7 mouse cellular contexts compared by ENCODE assay signal in genomic region chr6:83078324-83078858, GRCm38 (mm10). TPM values are rescaled to one million over a fixed set of nuclear protein-coding genes. Genes with fewer than 3 reads are reported as not detected.
DNase-seq lines count a peak whose midpoint lies in the region; ATAC-seq and TF ChIP-seq lines count a peak whose summit lies in the region.

No protein-coding gene starts in this region.

- peak overlapping the region; percentile 76 for H3K4me3 ChIP-seq in embryonic facial prominence, embryonic 12.5 days
- peak overlapping the region; percentile 56 for H3K4me3 ChIP-seq in kidney, adult 2 months (ENCODE audit: insufficient read depth, low read depth, low read length)
- H3K4me3 ChIP-seq in limb, embryonic 12.5 days (replicated peaks), result peak overlapping the region; percentile 73
- H3K4me3 ChIP-seq in midbrain, embryonic 15.5 days, result peak overlapping the region; percentile 92
- H3K4me3 ChIP-seq in spleen, adult 2 months (ENCODE audit: extremely low read depth, insufficient read depth, insufficient read length), result peak overlapping the region; percentile 91

- peak; percentile 85 for ATAC-seq in embryonic facial prominence, embryonic 12.5 days (ENCODE audit: insufficient number of reproducible peaks, insufficient read depth, low FRiP score, low TSS enrichment)
- peak; percentile 90 for ATAC-seq in limb, embryonic 12.5 days (ENCODE audit: insufficient number of reproducible peaks, insufficient read depth, low FRiP score, low TSS enrichment, low read depth)
- peak; percentile 91 for ATAC-seq in midbrain, embryonic 15.5 days (replicated peaks)

- peaks cover 22% of the 10 kb centered on the region for H3K36me3 ChIP-seq in embryonic facial prominence, embryonic 12.5 days
- no peaks in the 10 kb centered on the region for H3K36me3 ChIP-seq in kidney, adult 2 months (ENCODE audit: control insufficient read depth, insufficient read depth, low read length)
- peaks cover 30% of the 10 kb centered on the region for H3K36me3 ChIP-seq in limb, embryonic 12.5 days
- H3K36me3 ChIP-seq in midbrain, embryonic 15.5 days (replicated peaks), result 0 out of 2 replicates have a peak, but pooled peaks cover 9% of the 10 kb centered on the region
- peaks cover 1% of the 10 kb centered on the region for H3K36me3 ChIP-seq in spleen, adult 2 months (ENCODE audit: control insufficient read depth, insufficient read depth, low read length)

- H3K9ac ChIP-seq in embryonic facial prominence, embryonic 12.5 days, result peak overlapping the region; percentile 75
- peak overlapping the region; percentile 86 for H3K9ac ChIP-seq in limb, embryonic 12.5 days (replicated peaks)
- peak overlapping the region; percentile 88 for H3K9ac ChIP-seq in midbrain, embryonic 15.5 days

- peak; percentile 99 for DNase-seq in adrenal gland, postnatal 25 days
- peak; percentile 99 to 100 for DNase-seq in heart, adult 18-20 months
- peak; percentile 99 for DNase-seq in kidney, adult 2 months
- DNase-seq in spleen, adult 2 months (ENCODE audit: low read depth in 1 of 2, low spot score in 2 of 2), result peak; percentile 96 to 99

- H3K4me1 ChIP-seq in embryonic facial prominence, embryonic 12.5 days, result peaks cover 18% of the 10 kb centered on the region
- H3K4me1 ChIP-seq in kidney, adult 2 months (ENCODE audit: control insufficient read depth, insufficient read depth, low read length), result no peaks in the 10 kb centered on the region
- H3K4me1 ChIP-seq in limb, embryonic 12.5 days (replicated peaks), result peaks cover 26% of the 10 kb centered on the region
- H3K4me1 ChIP-seq in midbrain, embryonic 15.5 days, result peaks cover 26% of the 10 kb centered on the region
- H3K4me1 ChIP-seq in spleen, adult 2 months (ENCODE audit: control insufficient read depth, insufficient read depth, insufficient read length), result peaks cover 3% of the 10 kb centered on the region; the same call in 1 of the 2 replicates

- peak overlapping the region; percentile 90 for H3K27ac ChIP-seq in embryonic facial prominence, embryonic 12.5 days
- H3K27ac ChIP-seq in kidney, adult 2 months (ENCODE audit: insufficient read depth, low read depth, low read length), result peak overlapping the region; percentile 92
- peak overlapping the region; percentile 85 for H3K27ac ChIP-seq in limb, embryonic 12.5 days
- H3K27ac ChIP-seq in midbrain, embryonic 15.5 days, result peak overlapping the region; percentile 95
- H3K27ac ChIP-seq in spleen, adult 2 months (ENCODE audit: insufficient read depth, low read length), result peak overlapping the region; percentile 94

- peak; percentile 48; the same call in 1 of the 2 replicates for TF ChIP-seq CTCF in kidney, adult 2 months (conservative IDR thresholded peaks at IDR 0.05; ENCODE audit: insufficient read depth, insufficient read length, low read depth, low read length)
- TF ChIP-seq CTCF in spleen, adult 2 months (IDR thresholded peaks at IDR 0.05; ENCODE audit: extremely low read depth, insufficient read depth, insufficient read length, insufficient replicate concordance), result peak; percentile 67

- H3K4me2 ChIP-seq in embryonic facial prominence, embryonic 12.5 days (replicated peaks), result peak overlapping the region; percentile 92
- peak overlapping the region; percentile 93 for H3K4me2 ChIP-seq in limb, embryonic 12.5 days
- H3K4me2 ChIP-seq in midbrain, embryonic 15.5 days, result peak overlapping the region; percentile 95

- TF ChIP-seq POLR2A in kidney, adult 2 months (IDR thresholded peaks at IDR 0.05; ENCODE audit: low read depth, low read length), result peak; percentile 32
- TF ChIP-seq POLR2A in spleen, adult 2 months (IDR thresholded peaks at IDR 0.05; ENCODE audit: low read depth, low read length), result 0 out of 2 replicates have a peak, but pooled peaks have one; percentile 3

- peaks cover 40% of the 10 kb centered on the region for H3K27me3 ChIP-seq in embryonic facial prominence, embryonic 12.5 days
- H3K27me3 ChIP-seq in kidney, adult 2 months (replicated peaks; ENCODE audit: control insufficient read depth, insufficient read depth, low read length), result no peaks in the 10 kb centered on the region
- H3K27me3 ChIP-seq in limb, embryonic 12.5 days, result peaks cover 45% of the 10 kb centered on the region
- H3K27me3 ChIP-seq in midbrain, embryonic 15.5 days (replicated peaks), result peaks cover 47% of the 10 kb centered on the region
- H3K27me3 ChIP-seq in spleen, adult 2 months (ENCODE audit: control insufficient read depth, insufficient read depth, low read length), result 0 out of 2 replicates have a peak, but pooled peaks cover 1% of the 10 kb centered on the region

- whole genome bisulfite sequencing in embryonic facial prominence, embryonic 12.5 days, result under 1% methylated on average over 46 of the region's 46 CpGs
- WGBS in kidney, adult 2 months, result under 1% methylated on average over 46 of the region's 46 CpGs
- under 1% methylated on average over 46 of the region's 46 CpGs for WGBS in limb, embryonic 12.5 days
- 0% methylated on average over 46 of the region's 46 CpGs for WGBS in midbrain, embryonic 15.5 days
- WGBS in spleen, adult 2 months, result under 1% methylated on average over 46 of the region's 46 CpGs

- H3K9me3 ChIP-seq in embryonic facial prominence, embryonic 12.5 days, result no peaks in the 10 kb centered on the region
- H3K9me3 ChIP-seq in limb, embryonic 12.5 days, result no peaks in the 10 kb centered on the region
- H3K9me3 ChIP-seq in midbrain, embryonic 15.5 days, result no peaks in the 10 kb centered on the region

RNA-seq across cellular contexts. Expression of gene Pcgf1, which starts 0.7 kb away (rescaled TPM):
- total RNA-seq in adrenal gland, postnatal 25 days (2021), result 61.8 and 64.2 TPM in 2 replicates
- 41.0 and 44.4 TPM in 2 replicates for polyA plus RNA-seq in embryonic facial prominence, embryonic 12.5 days (2016; fragmentation: Nextera tagmentation; extraction: Ambion mirVana)
- 1 to 10 TPM; 7.4 to 9.6 TPM for total RNA-seq in heart, adult 18-20 months (2021)
- polyA plus RNA-seq in kidney, adult 2 months (2012; rRNA removed), result 18.6 and 20.5 TPM in 2 replicates
- polyA plus RNA-seq in limb, embryonic 12.5 days (2016; fragmentation: Nextera tagmentation; extraction: Ambion mirVana), result 39.0 and 39.7 TPM in 2 replicates
- 56.3 and 56.8 TPM in 2 replicates for polyA plus RNA-seq in midbrain, embryonic 15.5 days (2015; fragmentation: Nextera tagmentation; extraction: Ambion mirVana)
- polyA plus RNA-seq in spleen, adult 2 months (2012; rRNA removed), result 10.0 and 10.7 TPM in 2 replicates

RNA-seq across cellular contexts. Expression of gene Lbx2, which starts 7.8 kb away (rescaled TPM):
- total RNA-seq in adrenal gland, postnatal 25 days (2021), result 11.6 and 22.8 TPM in 2 replicates
- polyA plus RNA-seq in embryonic facial prominence, embryonic 12.5 days (2016; fragmentation: Nextera tagmentation; extraction: Ambion mirVana), result 0.57 and 1.1 TPM in 2 replicates
- total RNA-seq in heart, adult 18-20 months (2021), result 1 to 10 TPM; 1.3 to 1.5 TPM
- polyA plus RNA-seq in kidney, adult 2 months (2012; rRNA removed), result 1.4 and 2.5 TPM in 2 replicates
- 0.63 and 6.7 TPM in 2 replicates for polyA plus RNA-seq in limb, embryonic 12.5 days (2016; fragmentation: Nextera tagmentation; extraction: Ambion mirVana)
- polyA plus RNA-seq in midbrain, embryonic 15.5 days (2015; fragmentation: Nextera tagmentation; extraction: Ambion mirVana), result 0.36 TPM in 1 of 2 replicates, not detected in the other
- polyA plus RNA-seq in spleen, adult 2 months (2012; rRNA removed), result 2.8 and 3.9 TPM in 2 replicates

RNA-seq across cellular contexts. Expression of gene Tlx2, which starts 8.3 kb away (rescaled TPM):
- total RNA-seq in adrenal gland, postnatal 25 days (2021), result 14.0 and 14.2 TPM in 2 replicates
- polyA plus RNA-seq in embryonic facial prominence, embryonic 12.5 days (2016; fragmentation: Nextera tagmentation; extraction: Ambion mirVana), result 8.2 and 11.8 TPM in 2 replicates
- not detected for total RNA-seq in heart, adult 18-20 months (2021)
- polyA plus RNA-seq in kidney, adult 2 months (2012; rRNA removed), result 0.34 and 0.36 TPM in 2 replicates
- 0.27 and 1.0 TPM in 2 replicates for polyA plus RNA-seq in limb, embryonic 12.5 days (2016; fragmentation: Nextera tagmentation; extraction: Ambion mirVana)
- not detected in 2 replicates for polyA plus RNA-seq in midbrain, embryonic 15.5 days (2015; fragmentation: Nextera tagmentation; extraction: Ambion mirVana)
- 0.11 and 0.16 TPM in 2 replicates for polyA plus RNA-seq in spleen, adult 2 months (2012; rRNA removed)

RNA-seq across cellular contexts. Expression of gene Dqx1, which starts 20.7 kb away (rescaled TPM):
- total RNA-seq in adrenal gland, postnatal 25 days (2021), result 4.0 and 4.4 TPM in 2 replicates
- 1.5 and 1.6 TPM in 2 replicates for polyA plus RNA-seq in embryonic facial prominence, embryonic 12.5 days (2016; fragmentation: Nextera tagmentation; extraction: Ambion mirVana)
- under 1 TPM; 0.20 to 0.87 TPM for total RNA-seq in heart, adult 18-20 months (2021)
- polyA plus RNA-seq in kidney, adult 2 months (2012; rRNA removed), result 8.8 and 11.0 TPM in 2 replicates
- 0.68 and 1.1 TPM in 2 replicates for polyA plus RNA-seq in limb, embryonic 12.5 days (2016; fragmentation: Nextera tagmentation; extraction: Ambion mirVana)
- polyA plus RNA-seq in midbrain, embryonic 15.5 days (2015; fragmentation: Nextera tagmentation; extraction: Ambion mirVana), result 0.51 and 0.75 TPM in 2 replicates
- polyA plus RNA-seq in spleen, adult 2 months (2012; rRNA removed), result 2.7 and 2.8 TPM in 2 replicates

RNA-seq across cellular contexts. Expression of gene Ccdc142, which starts 23.0 kb away (rescaled TPM):
- total RNA-seq in adrenal gland, postnatal 25 days (2021), result 10.3 and 10.4 TPM in 2 replicates
- 2.9 and 4.1 TPM in 2 replicates for polyA plus RNA-seq in embryonic facial prominence, embryonic 12.5 days (2016; fragmentation: Nextera tagmentation; extraction: Ambion mirVana)
- total RNA-seq in heart, adult 18-20 months (2021), result 1 to 10 TPM; 1.3 to 1.5 TPM
- 3.0 and 5.9 TPM in 2 replicates for polyA plus RNA-seq in kidney, adult 2 months (2012; rRNA removed)
- 3.6 and 3.8 TPM in 2 replicates for polyA plus RNA-seq in limb, embryonic 12.5 days (2016; fragmentation: Nextera tagmentation; extraction: Ambion mirVana)
- 6.9 and 8.1 TPM in 2 replicates for polyA plus RNA-seq in midbrain, embryonic 15.5 days (2015; fragmentation: Nextera tagmentation; extraction: Ambion mirVana)
- 12.3 and 17.0 TPM in 2 replicates for polyA plus RNA-seq in spleen, adult 2 months (2012; rRNA removed)

Comparison
In these comparisons a context has a peak if more than half of its experiments do, and no peak if none do; other contexts are left out.
1. Peak in every context shown above with its lines: DNase-seq, ATAC-seq, H3K4me3 ChIP-seq and H3K27ac ChIP-seq.